Mouse (Mus musculus) gastrocnemius, postnatal 14 days (tissue): ENCODE data around the gene Tmbim1. TPM values are rescaled to one million over a fixed set of nuclear protein-coding genes. Genes with fewer than 3 reads are reported as not detected.
"Not testable (repeated sequence)": the region's sequence is repeated elsewhere in the genome, so short reads cannot be mapped to it uniquely, and the experiment has no call there.

ENCODE experiments used
- DNase-seq: peaks from one replicate; pipeline ENCODE4 v3.0.0; 2021; ENCODE audit warnings: mixed read lengths
- intact Hi-C: fragments of 180-260 bp; cut with DNase I; formaldehyde crosslinking; loops from one replicate; pipeline ENCODE4 v1.15.1; 2025; ENCODE audit warnings: low total_unique reads
- total RNA-seq, 2 experiments: library from RNA; stranded (reverse); gene quantifications; 2 replicates each; pipeline ENCODE4 v1.2.3; 2021

Gene Tmbim1
- total RNA-seq, 2 experiments from 2014 or later: 32.4 to 39.8 TPM

DNA sequence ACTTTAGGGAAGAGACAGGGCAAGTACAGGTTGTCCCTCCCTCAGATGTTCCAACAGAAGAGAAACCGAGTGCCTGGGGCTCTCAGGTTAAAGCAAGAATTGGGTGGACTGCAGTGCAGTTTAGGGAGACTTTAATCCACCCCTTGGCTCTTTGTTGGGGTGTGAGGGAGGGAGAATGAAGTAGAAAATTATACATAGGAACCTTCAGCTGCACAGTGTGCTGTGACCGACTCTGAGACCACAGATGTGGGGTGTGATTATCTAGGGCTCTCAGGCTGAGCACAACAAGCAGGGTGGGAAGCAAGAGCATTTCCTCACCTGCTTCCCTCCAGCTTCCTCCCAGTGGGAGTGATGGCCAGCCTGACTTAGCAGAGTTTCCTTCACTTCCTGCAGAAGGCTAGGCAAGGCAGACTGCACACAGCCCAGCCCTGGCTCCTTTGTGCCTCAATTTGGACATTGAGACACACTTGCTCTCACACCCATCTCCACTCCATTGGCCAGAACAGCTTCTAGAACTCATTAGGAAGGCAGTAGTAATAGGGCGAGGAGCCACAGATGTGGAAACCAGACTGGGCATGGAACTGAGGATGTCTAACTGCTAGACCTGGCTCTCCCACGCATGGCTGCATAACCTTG lies 25.7 kb upstream of the Tmbim1 start:
- intact Hi-C loops: no loop called here
- DNase-seq: no peak

DNA sequence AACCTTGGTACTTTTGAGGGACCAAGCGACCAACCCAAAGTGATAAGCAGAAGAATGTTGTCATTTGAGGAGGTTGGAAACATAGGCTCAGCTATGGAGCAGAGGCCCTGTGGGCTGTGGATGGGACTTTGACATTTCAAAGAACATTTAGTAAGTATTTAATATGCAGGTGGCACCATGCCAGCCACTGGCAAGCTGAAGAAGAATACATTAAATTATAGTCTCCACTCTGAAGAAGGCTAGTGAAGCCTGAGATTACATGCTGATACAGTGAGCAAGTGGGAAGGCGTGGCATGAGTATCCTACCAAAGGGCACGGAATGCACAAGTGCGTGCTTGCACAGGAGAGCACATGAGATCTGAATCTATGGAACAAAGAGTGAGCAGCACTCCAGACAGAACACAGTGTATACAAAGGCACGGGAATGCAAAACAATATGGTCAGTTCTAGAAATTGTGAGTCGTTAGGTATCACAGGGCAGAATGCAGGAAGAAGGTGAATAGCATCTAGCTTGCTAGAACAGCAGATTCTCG lies 24.5 kb upstream of the Tmbim1 start:
- intact Hi-C loops: no loop called here
- no peak for DNase-seq

DNA sequence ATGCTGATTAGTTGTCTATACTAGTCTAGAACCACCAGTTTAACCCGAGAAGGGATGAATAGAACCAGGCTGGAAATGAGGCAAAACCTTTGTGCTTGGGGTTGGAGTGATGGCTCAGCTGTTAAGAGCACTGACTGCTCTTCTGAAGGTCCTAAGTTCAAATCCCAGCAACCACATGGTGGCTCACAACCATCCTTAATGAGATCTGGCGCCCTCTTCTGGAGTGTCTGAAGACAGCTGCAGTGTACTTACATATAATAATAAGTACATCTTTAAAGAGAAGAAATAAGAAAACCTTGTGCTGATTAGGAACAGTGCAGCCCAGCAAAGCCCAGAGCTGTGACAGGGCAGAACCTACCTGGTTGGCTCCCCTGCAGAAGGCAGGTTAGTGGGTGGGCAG lies 21.5 kb upstream of the Tmbim1 start:
- intact Hi-C loops: not testable (repeated sequence)

DNA sequence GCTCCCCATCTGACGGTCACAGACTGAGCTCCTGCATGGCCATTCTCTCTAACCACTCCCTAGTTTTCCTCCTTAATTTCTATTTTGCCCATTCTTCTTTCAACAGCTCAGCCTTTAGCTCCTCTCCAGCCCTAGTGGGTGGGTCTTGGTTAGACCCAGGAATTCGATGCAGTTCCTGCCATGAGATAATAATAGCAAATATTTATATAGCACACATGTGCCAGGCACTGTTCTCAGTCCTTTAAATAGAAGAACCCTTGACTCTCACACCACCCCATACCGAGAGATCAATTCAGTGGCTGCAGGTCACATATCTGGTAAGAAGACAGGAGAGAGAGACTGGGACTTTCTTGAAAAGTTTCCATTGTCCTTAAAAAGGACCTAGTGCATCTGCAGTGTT lies 16.0 kb upstream of the Tmbim1 start:
- no peak for DNase-seq
- intact Hi-C loops: no loop called here

More for the DNA sequence above, 21.5 kb upstream of the Tmbim1 start:
- not testable (repeated sequence) for DNase-seq

DNA sequence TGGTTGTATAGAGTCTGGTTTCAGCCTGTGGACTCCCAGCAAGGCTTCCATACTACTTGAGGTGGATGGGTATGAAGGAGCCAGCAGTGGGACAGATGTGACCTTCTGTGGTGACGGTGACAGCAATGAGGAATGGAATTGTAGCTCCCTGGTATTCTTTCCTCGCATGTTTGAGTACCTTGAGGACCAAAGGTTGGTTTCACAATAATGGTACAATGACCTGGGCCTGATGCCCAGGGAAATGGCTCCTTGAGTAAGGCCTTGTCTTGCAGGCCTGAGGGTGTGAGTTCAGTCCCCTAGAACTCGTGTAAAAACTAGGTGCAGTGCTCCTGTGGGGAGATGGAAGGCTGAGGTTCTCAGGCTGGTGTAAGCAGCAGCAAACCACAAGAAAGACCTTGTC lies 13.3 kb upstream of the Tmbim1 start:
- DNase-seq: no peak
- intact Hi-C loops: no loop called here

DNA sequence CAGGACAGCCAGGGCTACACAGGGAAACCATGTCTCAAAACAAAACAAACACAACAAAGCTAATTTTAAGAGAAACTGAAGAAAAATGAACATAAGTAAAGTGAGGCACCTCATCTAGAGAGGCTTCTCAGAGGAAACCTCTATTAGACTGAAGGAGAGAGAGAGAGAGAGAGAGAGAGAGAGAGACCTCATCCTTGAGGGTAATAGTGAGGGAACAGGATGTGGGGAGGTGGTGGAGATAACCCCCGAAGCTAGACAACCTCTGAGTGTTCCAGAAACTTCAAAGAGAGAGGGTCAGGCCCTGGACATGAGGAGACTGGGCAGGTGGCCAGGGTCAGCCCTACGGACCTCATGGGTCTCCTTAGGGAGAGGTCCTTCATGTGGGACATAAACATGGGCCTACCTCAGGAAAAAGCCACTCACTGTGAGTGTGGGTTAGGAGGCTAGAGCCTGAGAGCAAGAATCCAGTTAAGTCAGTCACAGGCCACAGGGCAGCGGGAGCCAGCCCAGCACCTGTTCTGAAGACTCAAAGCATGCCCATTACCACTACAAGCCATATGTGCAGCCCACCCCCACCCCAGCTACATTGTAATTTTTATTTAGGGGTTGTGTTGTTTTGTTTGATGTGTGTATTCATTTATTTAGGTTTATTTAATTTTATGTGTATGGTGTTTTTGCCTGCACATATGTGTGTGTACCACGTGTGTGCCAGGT lies 10.8 kb upstream of the Tmbim1 start:
- DNase-seq: no peak
- intact Hi-C loops: no loop called here

DNA sequence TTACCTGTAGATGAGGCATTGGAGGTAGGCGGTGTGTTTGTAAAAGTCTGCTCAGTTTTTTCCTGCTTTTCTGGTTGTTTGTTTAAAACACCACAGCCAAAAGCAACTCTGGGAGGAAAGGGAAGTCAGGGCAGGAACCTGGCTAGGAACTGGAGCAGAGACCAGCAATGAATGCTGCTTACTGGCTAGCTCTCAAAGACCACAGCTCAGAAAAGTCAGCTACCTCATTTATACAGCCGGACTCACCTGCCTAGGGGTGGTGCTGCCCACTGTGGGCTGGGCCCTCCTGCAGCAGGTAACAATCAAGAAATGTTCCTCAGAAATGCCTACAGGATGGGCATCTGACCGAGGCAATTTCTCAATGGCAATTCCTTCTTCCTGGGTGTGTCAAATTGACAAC lies 9.4 kb upstream of the Tmbim1 start:
- intact Hi-C loops: loop anchor here (5.0 kb wide), 2 partner anchors 48 to 138 kb away; partner anchors contain the start of gene Catip
- no peak for DNase-seq

DNA sequence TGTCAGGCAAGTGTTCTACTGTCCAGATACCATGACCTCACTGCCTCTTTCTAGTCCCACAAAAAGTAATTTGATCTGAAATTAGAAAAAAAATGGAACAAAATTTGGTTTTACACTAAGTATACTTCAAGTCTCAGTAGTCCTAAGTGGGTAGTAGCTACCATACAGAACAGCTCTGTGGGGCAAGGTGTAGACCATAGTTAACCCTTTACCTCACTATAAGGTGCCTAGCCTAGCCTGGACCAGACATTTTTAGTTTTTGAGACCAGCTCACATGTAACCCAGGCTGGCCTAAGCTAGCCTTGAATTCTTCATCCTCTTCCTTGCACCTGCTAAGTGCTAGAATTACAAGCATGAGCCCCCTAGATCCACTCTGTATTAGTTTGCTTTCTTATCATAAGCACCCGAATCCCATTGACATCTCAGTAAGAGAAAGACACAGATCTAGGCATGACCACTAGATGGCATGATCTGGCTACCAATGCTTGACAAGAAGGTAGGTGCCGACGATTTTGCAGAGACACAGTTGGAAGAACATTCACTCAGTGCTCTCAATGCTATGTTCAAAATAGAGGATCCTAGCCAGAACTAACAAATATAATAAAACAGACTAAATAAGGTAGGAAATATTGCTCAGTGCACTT lies 7.7 kb upstream of the Tmbim1 start:
- intact Hi-C loops: loop anchor here (5.0 kb wide), 2 partner anchors 49 to 139 kb away; partner anchors contain the start of gene Catip
- DNase-seq: peak; percentile 55

DNA sequence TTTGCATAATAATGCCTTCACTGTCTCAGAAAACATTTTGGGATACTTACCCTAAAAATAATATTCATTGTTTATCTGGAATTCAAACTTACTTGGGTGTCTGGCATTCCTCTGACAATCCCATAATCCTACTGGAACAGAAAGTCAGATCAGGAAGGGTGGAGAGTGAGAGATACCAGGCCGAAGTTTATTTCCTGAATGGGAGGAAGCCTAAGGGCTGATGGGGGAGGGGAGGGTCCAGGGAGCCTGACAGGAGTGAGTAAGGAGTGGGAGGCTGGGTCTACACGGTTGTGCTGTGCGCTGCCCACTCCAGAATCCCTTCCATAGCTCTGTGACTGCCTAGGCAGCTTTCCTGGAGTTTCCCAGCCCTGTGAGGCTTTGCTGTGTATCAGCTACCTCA lies 4.3 kb upstream of the Tmbim1 start:
- intact Hi-C loops: loop anchor here (5.0 kb wide), 2 partner anchors 53 to 143 kb away; partner anchors contain the start of gene Catip
- DNase-seq: no peak

DNA sequence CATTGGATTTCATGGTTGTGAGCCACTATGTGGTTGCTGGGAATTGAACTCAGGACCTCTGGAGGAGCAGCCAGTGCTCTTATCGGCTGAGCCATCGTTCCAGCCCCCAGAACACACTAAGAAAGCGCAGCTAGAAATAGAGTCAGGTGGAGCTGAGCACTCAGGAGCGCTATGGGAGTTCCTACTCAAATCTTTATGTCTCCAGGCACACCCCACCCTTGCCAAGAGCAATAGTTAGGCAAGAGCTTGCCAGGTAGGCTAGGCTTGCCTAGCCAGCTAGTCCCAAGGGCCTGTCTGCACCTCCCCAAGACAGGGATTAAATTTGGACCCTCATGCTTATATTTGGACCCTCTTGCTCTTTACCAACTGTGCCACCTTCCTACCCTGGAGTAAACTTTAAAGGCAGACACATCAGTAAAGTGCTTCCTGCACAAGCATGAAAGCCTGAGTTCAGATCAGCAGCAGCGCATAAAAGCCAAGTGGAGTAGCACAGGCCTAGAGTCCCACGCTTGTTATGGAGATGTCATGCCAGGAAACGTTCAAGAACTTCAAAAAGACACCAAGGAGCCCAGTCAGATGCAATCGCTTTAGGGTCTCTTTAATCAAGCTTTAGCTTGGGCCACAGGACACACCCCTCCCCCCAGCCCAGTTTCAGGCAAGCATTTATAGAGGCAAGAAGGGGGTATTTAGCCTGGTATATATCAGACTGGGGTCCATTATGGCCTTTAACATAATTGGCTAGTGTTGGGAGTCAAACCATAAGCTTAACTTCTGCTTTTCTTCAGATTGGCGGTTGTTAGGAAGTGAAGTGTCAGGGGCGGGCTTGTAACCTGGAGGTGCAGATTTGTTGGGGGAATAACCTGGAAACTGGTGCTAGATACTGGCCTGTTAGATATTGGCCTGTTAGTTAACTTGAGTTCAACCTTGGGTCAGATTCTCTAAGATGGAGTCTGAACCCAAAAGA lies 2.9 kb upstream of the Tmbim1 start:
- no peak for DNase-seq
- intact Hi-C loops: no loop called here

DNA sequence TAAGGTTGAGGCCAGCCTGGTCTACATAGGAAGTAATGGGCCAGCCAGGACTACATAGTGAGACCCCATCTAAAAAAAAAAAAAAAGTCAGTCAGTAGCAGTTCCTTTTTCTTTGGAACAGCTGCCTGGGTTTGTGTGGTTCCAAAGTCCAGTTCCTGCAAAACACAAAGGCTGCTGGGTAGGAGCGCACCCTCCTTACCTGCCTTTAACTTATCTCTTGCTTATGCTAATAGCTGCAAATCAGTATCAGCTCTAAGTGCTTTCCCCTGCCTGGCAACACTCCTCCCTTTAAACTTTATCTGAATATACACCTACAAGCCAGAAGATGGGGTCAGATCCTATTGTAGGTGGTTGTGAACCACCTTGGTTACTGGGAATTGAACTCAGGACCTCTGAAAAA lies 1.7 kb upstream of the Tmbim1 start:
- DNase-seq: no peak
- intact Hi-C loops: no loop called here

DNA sequence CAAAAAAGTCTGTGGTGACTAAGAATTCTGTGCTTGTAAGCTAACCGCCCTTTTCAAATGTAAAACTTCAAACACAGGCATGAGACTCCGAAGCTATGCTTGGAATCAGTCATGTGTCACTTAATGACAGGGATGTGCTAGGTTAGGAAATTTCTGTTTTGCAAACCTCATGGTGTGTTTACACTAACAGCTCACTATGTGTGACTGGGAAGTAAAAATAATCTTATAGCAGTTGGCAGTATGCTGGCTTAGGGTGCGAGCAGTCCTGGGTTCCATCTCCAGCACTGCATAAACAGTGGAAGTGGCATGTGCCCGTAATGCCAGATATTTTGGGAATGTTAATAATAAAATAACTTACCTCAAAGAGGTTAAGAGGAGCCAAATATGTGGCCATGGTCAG lies 476 bp downstream of the Tmbim1 start:
- intact Hi-C loops: no loop called here

DNA sequence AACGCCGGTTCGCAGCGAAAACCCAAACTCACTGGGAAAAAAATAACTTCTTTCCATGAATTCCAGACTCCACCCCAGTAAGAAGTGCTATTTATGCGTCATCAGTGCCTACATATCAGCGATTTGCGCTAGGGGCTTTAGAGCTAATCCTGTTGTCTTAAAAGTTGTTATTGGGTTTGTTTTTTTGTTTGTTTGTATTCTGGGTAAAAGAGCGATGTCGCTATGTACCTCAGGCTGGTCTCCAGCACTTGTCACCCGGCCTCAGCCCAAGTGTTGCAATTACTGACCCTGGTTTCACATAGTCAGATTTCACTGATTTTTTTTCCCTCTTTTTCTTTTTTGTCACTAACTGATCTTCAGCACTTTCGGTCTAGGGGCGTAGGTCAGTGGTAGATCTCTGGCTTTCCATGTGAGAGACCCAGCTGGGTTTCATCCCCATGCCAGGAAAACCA lies 1.1 kb downstream of the Tmbim1 start:
- DNase-seq: no peak
- intact Hi-C loops: no loop called here

More for the DNA sequence above, 476 bp downstream of the Tmbim1 start:
- DNase-seq: no peak

DNA sequence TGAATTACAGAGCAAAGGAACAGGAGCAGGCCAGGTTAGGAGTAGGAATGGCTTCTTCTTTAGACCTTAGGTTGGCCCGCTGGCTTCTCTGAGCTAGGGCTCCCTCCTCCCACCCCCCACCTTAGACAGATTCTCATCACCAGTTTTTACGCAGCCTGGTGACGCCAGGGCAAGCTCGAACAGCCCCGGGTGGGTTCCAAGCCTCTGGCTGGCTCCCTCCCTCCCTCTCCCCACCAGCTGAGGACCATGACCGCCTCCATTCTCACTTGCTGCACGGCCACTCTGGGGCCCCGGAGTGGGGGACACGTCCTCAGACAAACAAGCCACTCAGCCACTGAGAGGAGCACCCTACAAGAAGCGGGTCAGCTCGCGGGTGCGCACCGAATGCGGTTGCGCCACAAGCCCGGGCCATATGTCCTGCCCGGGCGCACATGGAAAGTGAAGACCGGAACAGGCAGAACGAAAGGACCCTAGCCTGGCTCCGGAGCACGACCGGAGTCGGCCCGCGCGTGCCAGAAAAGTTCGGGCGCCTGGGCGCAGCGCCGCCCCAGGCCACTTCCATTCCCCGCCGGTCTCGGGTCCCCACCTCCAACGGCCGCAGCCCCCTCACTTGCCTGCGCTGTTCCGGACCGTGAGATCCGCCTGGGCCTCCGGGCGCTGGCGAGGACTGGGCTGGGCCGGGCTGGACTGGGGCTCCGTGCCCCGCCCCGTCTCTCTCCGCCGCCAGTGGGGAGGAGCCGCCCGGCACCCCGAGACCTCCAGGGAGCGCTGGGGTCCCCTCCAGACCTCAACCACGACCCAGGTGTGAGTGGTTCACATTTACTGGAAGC lies 1.7 kb downstream of the Tmbim1 start:
- DNase-seq: peak; percentile 86
- intact Hi-C loops: no loop called here

DNA sequence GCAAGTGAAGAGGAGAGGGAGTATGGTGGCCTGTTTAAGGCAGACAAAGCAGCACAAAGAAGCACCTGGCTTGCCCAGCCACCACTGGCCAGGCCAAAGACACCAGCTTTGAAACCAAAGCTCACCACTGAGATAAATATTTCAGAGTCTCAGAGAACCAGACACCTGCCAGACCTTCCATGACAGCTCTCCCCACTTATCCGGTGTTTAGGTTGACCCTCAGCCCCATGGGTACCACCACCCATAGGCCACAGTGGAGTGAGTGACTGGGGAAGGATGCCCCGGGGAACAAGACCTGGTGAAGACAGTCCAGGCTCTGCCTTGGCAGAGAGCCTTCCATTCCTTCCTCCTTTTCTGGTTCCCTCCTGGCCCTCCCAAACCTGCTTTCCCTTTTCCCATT lies 2.6 kb downstream of the Tmbim1 start:
- intact Hi-C loops: no loop called here
- no peak for DNase-seq

DNA sequence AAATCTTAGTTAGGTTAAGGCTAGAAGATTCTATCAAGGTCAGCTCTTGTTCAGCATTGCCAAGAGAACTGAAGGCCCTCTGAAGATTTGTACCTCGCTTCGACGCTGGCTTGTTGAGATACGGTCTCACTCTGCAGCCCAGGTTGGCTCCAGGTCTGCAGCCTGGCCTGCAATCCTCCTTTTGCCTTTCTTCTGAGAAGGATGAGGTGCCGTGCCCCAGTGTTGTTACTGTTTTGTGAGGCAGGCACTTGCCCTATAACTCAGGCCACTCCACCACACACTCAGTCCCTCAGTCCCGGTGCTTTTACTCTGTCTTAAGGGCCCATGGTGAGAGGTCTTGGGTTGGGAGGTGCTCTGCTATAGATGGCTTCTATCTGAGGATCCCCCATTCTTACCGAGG lies 3.2 kb downstream of the Tmbim1 start:
- DNase-seq: no peak
- intact Hi-C loops: no loop called here

DNA sequence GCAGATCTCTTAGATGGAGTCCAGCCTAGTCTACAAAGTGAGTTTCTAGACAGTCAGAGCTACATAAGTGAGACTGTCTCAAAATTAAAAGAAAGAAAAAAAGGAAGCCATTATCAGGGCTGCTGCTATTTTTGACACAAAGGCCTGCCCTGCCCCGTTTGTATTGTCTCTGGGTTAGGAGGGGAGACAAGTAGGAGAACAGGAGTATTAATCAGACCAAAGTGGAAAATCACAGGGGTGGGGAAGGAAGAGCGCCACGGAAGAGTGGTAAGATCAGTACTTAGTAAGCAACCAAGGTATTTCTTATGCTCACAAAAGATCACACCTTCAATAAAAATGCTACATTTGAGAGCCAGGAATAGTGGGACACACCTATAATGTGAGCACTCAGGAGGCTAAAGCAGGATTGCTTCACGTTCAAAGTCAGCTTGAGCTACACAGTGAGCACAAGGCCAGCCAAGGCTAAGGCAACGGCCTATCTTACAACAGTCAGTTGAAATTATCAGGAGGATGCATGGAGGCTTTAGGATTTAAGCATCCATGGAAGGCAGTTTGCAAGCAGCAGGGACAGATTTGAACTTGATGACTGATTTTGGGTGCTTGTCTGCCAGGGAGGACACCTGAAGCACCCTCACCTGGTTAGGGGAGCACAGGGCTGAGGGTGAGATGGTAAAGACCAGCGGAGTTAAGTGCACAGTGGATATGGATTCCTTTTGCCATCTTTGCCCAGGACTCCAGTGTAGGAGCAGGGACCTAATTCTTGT lies 4.9 kb downstream of the Tmbim1 start:
- DNase-seq: no peak
- intact Hi-C loops: no loop called here

DNA sequence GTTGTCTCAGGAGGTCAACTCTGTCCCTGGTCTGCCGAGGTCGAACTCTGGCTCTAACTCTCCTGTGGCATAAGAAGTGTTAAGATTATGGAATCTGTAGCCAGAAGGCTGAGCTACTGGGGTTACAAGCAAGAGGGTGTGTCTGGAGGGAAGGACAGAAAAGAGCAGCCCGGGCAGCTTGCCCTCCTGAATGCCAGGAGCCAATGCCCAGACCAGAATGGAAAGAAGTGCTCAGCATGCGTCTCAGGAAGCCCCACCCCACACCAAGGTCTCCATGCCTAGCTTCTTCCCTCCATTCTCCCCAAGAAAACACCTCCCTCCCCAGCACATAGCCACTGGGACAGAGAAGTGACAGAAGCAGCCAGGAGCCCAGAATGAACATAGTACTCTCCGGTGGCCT lies 6.4 kb downstream of the Tmbim1 start:
- intact Hi-C loops: no loop called here
- peak; percentile 80 for DNase-seq
